Mouse (Mus musculus) cerebellum, postnatal 4 days (tissue): ENCODE measurements around the gene Tmem237.

ENCODE experiments used
- DNase-seq, 2 experiments: peaks; one replicate each; pipeline ENCODE4 v3.0.0; 2022; ENCODE audit warnings: low spot score in 2 of 2, mixed read lengths in 1 of 2

Gene Tmem237

DNA sequence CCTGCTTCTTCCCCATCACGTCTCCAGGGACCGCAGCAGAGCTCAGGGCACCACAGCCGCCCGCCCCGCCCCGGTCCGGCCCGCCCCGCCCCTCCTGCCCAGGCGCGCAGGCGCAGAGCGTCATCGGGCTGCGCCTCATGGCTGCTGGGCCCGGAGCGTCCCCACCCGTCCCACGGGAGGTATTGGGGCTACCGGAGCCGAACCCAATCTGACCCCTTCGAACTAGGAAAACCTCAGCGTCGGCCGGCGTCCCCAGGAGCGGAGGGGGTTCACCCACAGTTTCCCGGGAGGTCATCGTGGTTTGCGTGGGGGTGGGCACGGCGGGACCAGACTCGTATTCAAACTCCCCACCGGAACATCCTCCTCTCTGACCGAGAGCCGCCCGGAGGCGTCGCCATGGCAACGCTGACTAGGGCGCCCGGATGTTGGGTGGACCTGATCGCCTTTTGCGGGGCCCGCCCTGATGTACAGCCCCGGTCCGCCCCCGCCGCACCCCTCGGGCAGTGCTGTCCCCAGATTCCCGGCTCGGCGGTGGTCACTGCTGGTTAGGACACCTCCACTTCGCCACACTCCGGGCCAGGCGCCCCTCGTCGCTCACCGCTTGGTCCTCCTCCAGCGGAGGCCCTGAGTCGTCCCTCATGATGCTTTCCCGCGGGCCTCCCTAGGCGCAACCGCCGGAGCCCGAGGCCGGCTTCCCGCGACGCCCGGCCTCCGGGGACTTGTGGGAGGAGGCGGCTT, at the start of gene Tmem237:
Tmem237 (minus strand) TSS at position 689 of the 738 bp plus-strand sequence.
- peak; percentile 80 to 90 for DNase-seq

DNA sequence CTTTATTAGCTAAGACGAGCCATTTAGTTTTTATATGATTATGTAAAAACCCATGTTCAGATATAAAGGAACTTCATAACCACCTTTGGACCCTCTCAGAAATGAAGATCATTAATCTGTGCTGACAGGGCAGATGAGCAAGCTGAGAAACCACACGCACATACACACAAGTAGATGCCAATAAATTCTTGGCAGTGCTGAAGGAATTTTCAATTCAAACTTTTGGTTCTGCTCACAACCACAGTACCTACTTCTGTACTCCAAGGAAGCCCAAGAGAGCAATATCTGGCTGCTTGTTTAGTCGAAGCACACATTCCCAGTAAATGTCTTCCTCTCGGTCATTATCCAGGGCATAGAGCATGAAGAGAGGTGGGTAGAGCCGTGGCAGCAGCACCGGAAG, 49.4 kb upstream of the Tmem237 start:
- DNase-seq, result no peak

DNA sequence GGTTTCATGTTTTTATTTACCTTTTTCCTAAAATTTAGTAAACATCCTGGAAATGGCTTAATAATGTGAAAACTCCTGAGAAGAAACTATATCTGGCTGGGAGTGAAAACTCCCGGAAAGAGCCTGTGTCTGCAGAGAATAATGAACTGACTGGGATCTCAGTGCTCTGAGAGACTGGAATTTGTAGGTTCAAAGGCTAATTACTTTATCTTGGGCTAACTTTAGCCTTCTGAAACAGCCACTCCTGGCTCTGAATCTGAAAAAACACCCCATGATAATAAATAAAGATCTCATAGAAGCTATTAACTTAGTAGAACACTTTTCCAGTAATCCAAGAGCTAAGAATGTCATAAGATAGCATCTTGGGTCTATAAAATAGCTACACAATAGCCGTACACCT, 48.3 kb upstream of the Tmem237 start:
- DNase-seq, result no peak

DNA sequence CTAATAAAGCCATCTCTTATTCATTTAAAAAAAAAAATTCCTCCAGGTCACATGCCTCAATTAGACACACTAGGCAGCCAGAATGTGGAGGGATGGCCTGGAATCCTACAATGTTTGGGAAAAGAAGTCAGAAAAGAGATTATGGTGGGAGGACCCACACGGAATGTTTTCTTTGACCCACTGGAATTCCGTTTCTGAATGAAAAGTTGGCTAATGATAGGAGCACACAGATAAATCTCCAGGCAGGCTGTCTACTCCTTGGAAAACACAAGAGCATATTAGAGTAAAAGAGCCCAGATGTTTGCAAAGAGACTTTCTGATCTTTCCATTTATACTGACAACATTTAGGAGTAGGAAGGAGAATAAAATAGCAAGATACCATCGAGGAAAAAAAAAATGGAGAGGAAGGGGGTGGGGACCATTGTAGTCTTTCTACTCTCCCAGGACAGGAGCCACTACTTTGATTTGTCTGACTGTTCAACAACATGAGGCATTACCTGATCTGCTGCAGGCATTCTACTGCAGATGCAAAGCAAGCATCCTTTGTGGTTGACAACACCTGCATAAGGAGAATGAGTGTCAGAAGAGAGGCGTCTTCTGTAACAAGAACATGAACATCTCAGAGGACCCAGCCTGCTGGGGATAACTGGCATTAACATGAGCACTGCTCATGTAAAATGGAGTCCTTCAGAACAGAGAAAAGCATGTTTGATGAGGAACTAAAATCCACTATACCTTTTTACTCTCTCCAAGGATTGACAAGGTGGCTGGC, 47.6 kb upstream of the Tmem237 start:
- no peak for DNase-seq

DNA sequence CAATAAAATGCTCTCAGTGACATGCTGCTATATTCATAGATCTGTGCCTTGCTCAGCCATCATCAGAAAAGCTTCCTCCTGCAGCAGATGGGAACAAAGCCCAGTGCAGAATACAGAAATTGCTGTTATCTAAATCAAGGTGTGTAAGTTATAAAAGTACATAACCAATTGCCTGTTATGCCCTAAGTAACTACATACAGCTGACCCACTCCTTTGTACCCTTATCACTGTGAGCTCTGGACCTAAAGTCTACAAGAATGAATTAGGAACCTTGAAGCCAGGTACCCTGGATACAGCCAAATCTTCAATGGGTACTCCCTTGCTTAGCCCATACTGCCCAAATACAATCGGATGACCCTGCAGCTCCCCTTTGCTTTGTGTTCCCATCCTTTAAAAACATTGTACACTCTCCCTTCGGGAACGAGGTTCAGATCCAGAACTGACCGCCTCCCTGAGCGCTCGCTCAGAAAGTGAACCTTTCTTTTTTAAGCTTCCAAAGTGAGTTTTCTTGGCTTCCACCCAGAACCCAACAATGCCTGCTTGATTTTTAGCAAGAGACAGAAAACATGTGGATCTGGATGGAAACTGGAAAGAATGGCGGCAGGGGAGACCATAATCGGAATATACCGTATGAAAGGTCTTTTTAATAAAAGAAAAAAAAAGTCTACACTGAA, 46.2 kb upstream of the Tmem237 start:
- no peak for DNase-seq

DNA sequence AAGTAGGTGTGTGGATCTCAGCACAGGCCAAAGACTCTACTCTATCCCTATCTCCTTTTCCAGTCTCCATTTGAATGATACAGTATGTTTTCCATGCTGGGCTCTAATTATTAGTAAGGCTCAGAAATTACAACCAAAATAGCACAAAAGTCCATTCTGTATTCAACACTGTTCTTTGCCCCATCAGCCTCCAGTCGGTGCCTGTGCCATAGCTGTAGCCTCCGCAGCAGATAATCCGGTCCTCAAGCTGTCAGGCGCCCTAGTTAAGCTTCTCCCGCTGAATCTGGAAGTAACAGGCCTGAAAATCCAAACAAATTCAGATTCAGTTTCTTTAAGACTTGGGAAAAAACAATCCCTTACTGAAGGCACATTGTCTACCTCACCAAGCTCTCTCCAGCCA, 43.7 kb upstream of the Tmem237 start:
- no peak for DNase-seq

DNA sequence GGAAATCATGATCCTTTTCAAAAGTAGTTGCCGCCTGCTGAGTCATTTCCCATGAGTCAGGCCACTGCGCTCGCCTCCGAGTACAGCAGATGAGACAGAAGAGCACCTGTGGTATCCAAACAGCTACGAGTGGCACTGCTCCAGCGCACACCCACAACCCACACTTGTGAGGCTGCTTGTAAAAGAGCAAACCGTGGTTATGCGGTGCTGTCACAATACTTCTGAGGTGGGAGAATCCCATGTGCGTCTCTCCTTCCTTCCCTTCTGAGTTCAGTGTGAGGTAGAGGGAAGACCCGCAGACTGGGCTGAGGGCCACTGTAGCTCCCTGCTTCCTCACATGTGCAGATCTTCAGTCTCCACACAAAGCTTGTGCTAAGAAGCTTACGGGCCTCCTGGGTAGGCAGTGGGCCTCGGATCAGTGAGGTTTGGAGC, 42.8 kb upstream of the Tmem237 start, which contains the start of gene Mpp4:
Mpp4 (minus strand) TSS at position 360 of the 432 bp plus-strand sequence.
- no peak for DNase-seq

DNA sequence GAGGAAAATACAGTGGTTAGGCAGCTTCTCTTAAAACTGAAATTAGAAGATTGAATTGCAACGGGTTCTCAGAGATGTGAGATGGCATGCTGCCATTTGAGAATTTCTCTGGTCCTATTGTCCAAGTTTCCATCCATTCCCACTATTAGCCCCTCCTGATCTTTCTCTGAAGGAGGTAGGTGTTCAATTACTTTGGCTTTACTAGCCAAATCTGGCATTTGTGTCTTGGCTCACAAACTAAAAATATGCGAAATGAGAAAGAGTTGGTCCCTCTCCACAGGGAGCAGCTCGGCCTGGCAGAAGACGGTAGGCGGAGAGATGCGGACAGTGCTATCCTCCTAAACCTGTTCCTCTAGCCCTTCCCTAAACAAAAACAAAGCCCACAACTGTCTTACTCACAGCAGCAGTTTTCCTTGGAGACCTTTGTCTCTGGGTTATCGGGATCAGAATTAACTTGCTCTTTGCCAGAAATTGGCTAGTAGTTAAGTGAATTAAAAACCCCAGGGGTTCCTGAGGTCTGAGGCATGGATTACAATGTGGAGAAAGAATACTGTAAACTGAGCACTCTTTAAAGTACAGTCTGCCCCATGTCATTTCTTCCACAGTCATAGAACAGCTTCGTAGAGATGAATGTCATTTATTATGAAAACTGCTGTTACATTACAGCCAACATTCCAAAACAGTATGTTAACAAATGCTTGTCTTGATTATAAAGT, 42.3 kb upstream of the Tmem237 start:
- DNase-seq, result no peak

DNA sequence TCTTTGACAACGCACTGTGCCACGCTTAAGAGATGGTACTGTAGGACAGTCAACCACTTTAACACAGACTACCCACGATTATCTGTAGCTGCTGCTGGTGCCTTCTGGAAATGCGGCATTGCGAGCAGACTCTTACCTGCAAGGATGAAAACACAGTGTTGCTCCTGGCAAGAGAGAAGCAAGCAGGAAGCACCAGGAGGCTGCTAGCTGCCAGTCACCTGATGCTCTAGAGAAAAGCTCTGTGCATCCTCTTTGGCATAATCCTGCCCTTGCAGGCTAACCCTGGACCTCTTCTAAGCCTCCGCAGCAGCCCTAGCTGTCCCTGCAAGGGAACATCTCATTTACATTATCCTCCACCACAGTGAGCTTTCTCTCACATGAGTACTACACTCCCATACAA, 41.2 kb upstream of the Tmem237 start:
- no peak for DNase-seq

DNA sequence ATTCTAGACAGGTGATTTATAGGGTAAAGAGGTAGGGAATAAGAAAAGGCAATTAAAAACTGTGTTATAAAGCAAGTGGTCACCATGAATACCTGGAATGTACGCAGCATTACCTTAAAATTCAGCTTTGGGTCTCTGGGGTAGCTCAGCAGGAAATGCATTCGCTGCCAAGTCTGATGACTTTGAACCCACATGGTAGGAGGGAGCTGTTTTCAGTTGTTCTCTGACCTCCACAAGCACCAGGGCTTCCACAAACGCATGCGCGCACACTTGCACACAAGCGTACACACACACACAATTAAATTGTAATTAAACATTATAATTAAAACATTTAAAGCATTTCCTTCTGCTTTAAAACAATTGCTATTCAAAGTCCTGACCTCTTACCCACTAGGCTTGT, 40.7 kb upstream of the Tmem237 start:
- DNase-seq, result no peak

DNA sequence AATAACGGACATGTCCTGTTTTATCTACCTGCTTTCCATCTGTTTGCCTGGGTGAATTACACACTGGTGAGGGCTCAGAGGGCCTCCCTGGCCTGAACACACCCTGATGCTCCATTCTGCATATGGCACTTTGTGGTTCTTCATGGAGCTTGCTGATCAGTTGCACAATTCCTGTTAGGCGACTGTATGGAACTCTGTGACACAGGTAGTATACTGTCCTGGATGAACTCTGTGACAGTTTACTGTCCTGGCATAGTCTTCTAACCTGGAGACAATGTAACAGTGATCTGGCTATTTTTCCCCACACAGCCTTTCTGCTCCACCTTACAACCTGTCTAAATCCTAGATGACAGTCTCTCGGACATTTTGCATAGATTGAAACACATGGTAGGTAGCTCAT, 38.9 kb upstream of the Tmem237 start:
- no peak for DNase-seq

DNA sequence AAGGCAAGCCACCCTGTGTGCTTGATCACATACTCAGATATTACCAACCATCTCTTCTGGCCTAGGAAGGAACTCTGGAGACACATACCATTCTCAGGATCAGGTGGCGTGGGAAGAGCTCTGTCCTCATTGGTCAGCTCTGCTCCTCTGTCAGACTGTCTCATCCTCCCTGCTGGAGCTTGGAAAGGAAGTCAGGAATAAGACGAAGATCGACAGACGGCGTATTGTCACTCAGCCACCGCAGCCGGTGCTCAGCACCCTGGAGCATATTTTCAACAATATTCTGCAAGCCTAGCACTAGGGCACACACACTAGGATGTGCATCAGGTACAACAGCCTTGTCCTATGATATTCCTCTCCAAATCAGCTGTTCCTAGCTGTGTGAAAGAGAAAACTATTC, 38.3 kb upstream of the Tmem237 start:
- no peak for DNase-seq

DNA sequence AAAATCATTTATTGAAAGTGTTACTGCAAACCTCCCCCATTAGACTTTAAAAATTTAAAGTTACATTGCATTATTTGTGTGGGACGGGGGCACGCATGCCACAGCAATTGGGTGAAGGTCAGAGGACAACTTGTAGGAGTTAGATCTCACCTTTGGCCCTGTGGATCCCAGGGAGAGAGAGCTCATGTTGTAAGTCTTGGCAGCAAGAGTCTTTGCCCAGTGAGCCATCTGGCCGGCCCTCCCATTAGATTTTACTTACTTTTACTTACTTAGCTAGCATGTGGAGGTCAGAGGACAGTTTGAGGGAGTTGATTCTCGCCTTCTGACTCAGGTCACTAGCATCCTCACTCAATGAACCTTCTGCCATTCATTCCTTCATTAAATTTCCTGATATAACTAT, 37.6 kb upstream of the Tmem237 start:
- DNase-seq, result no peak

DNA sequence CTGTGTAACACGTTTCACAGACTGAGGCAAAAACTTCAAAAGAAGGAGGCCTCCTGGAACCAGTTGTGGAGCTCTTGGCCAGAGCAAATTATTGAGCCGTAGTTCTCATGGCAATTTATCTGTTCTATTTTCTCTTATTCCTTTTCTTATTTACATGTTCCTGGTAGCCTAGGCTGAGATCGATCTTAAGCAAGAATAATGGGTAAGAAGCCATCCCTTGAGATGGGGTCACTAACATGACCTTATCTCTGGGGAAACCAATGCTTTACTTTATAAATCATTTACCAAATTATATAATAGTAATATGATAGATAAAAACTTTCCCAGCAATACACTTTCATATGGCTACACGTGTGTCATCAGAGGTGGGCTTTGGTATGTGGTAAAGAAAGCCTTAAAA, 32.1 kb upstream of the Tmem237 start:
- DNase-seq, result no peak

DNA sequence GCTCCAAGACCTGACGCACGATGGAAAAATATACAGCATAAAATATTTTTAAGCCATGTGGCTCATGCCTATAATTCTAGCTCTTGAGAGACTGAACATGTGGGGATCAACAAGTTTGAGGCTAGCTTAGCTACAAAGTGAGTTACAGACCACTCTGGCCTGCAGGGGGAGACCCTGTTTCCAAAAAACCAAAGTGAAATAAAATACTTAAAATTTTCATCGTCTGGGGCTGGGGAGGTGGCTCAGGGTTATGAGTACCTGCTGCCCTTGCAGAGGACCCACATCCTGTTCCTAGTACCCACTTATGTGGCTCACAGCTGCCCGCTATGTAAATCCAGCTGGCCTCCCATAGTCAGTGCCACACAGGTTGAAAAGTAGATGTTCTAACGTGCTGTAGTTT, 30.3 kb upstream of the Tmem237 start:
- no peak for DNase-seq

DNA sequence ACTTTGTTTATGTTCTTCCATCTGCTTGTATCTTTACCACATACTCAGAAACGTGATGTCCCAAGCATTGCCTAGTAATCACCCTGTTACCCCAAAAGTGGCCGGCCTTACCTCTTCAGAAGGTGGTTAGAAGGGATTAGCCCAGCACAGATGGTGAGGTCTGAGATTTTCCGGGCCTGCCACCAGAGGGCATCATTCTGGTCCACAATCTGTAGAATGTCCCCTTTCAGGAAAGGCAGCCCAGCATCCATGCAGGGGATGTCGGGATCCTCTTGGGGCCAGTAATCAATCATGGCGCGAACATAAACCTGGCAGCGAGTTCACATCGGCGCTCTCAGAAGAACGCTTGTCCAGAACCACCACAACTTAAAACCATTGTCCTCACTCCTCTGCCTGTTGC, 24.3 kb upstream of the Tmem237 start:
- DNase-seq, result no peak

DNA sequence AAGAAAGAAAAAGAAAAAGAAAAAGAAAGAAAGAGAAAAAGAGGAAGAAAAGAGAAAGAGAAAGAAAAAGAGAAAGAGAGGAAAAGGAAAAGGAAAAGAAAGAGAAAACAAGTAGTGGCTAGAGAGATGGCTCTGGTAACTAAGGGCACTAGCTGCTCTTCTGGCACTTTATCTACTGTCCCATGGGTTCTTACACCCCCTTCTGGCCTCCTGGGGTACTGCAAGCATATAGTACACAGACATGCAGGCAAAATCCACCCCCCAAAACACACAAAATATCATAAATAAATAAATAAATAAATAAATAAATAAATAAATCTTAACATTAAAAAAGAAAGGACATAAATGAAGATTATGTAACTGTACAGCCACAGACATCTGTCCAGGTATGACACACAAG, 22.6 kb upstream of the Tmem237 start:
- peak in 1 of 2 experiments; percentile 53 for DNase-seq

DNA sequence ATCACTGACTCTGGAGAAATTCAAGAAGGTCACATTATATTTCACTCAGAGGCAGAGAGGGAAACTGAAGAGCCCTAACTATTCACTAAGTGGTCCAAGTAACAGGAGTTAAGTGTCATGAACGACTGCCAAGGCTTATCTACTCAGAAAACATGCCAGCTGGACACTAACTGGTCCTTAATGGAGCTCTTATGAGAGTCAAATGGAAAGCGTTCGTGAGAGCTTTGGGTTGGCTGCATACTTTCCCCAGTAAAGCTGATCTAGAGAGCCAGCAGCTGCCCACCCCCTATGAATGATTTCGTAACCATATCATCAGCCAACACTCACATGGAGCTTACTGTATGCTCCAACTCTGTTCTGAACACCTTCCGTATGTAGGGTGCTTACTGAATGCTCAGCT, 14.2 kb upstream of the Tmem237 start:
- DNase-seq, result no peak

DNA sequence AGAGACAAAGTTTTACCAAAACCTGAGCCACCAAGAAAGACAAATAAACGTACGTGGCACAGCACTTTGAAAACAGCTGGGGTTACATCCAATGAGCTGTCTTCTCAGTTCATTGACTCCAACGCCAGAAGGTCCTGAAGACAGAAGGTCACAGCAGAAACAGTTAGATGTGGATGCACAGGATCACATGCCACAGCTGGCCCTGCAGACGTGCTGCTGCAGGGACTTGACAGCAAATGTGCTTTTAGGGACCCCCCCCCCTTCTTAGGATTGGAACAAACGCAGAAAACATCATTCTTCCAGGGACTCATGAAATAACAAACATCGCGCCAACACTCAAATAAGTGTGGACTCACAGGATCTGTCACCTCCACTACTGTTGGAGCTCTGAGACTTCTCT, 8.7 kb upstream of the Tmem237 start:
- DNase-seq, result no peak

DNA sequence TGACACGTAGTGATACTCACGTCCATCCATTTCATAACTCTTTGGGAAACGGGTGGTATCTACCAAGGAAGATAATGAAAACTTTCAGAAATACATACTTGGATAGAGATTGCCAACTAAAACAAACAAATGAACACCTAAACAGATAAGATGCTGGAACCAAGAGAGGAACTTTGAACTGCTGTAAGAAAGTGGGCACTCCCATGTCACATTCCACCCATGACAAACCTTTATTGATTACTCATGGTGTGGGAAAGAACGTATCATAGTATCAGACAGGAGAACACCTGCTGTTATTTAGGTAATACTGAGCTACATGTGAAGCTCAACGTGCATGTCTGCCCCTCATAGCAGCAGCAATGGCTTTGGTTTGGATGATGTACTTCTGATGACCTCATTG, 5.3 kb upstream of the Tmem237 start:
- DNase-seq, result no peak

DNA sequence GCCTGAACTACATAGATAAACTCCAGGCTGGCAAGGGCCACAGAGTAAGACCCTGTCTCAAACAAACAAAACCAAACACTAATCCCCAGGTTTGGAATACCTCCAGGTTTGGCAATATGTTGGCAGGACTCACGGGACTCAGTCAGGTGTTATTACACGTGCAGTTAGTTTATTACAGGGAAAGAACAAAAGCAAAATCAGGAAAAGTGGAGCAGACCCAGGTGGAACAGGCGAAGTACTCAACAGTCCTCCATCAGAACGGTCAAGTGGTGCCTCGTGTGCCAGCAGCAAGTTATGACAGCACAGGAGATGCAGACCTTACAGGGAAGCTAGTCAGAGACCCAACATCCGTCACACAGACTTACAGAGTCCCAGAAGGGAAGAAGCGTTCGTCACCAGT, 9.7 kb downstream of the Tmem237 start:
- no peak for DNase-seq

DNA sequence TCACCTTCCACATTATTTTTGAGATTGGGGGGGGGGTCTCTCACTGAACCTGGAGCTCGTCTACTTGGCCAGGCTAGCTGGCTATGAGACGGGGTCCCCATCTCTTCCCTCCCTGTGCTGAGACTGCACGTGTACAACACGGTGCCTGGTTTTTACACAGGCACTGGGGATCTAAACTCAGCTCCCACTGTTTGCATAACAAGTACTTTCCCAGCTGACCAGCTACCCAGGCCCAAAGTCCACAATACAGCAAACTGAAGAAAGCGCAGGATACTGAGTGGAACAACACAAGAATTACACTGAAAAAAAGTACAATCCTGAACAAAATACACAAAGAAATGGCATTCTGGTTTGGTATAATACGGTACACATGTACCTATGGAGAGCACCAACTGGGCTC, 18.1 kb downstream of the Tmem237 start:
- no peak for DNase-seq
